Mouse (Mus musculus): Measurements from ENCODE around the gene Shisa6. TPM values are rescaled to one million over a fixed set of nuclear protein-coding genes. Genes with fewer than 3 reads are reported as not detected.

Gene Shisa6
- polyA plus RNA-seq, 1 experiment = 10.7 TPM

- DNase-seq (ENCODE audit: low read depth) = no peak
- TF ChIP-seq POLR2A (IDR thresholded peaks at IDR 0.05; ENCODE audit: borderline replicate concordance, extremely low read depth, insufficient read depth, insufficient read length, poor library complexity, severe bottlenecking) = no peak
- no peak for TF ChIP-seq CTCF (IDR thresholded peaks at IDR 0.05; ENCODE audit: borderline replicate concordance, extremely low read depth, insufficient read depth, insufficient read length)
These were observed 189.5 kb downstream of the Shisa6 start for GRCm38 (mm10) chr11:66336313-66336712.

GRCm38 (mm10) chr11:66312764-66313163 lies 213.0 kb downstream of the Shisa6 start:
- DNase-seq (ENCODE audit: low read depth) = peak; percentile 88
- TF ChIP-seq POLR2A (IDR thresholded peaks at IDR 0.05; ENCODE audit: borderline replicate concordance, extremely low read depth, insufficient read depth, insufficient read length, poor library complexity, severe bottlenecking) = no peak
- no peak for TF ChIP-seq CTCF (IDR thresholded peaks at IDR 0.05; ENCODE audit: borderline replicate concordance, extremely low read depth, insufficient read depth, insufficient read length)

GRCm38 (mm10) chr11:66304396-66304795 lies 221.4 kb downstream of the Shisa6 start:
- TF ChIP-seq POLR2A (IDR thresholded peaks at IDR 0.05; ENCODE audit: borderline replicate concordance, extremely low read depth, insufficient read depth, insufficient read length, poor library complexity, severe bottlenecking) (no peak), CTCF (IDR thresholded peaks at IDR 0.05; ENCODE audit: borderline replicate concordance, extremely low read depth, insufficient read depth, insufficient read length) (no peak)
- peak; percentile 45 for DNase-seq (ENCODE audit: low read depth)

GRCm38 (mm10) chr11:66274707-66275081 lies 251.1 kb downstream of the Shisa6 start:
- DNase-seq (ENCODE audit: low read depth) = no peak
- TF ChIP-seq CTCF (IDR thresholded peaks at IDR 0.05; ENCODE audit: borderline replicate concordance, extremely low read depth, insufficient read depth, insufficient read length) = no peak
- no peak for TF ChIP-seq POLR2A (IDR thresholded peaks at IDR 0.05; ENCODE audit: borderline replicate concordance, extremely low read depth, insufficient read depth, insufficient read length, poor library complexity, severe bottlenecking)

GRCm38 (mm10) chr11:66273904-66274706 lies 251.7 kb downstream of the Shisa6 start:
- no peak for TF ChIP-seq POLR2A (IDR thresholded peaks at IDR 0.05; ENCODE audit: borderline replicate concordance, extremely low read depth, insufficient read depth, insufficient read length, poor library complexity, severe bottlenecking)
- TF ChIP-seq CTCF (IDR thresholded peaks at IDR 0.05; ENCODE audit: borderline replicate concordance, extremely low read depth, insufficient read depth, insufficient read length) = no peak
- peak; percentile 92 for DNase-seq (ENCODE audit: low read depth)

- no peak for TF ChIP-seq POLR2A (IDR thresholded peaks at IDR 0.05; ENCODE audit: borderline replicate concordance, extremely low read depth, insufficient read depth, insufficient read length, poor library complexity, severe bottlenecking)
- TF ChIP-seq CTCF (IDR thresholded peaks at IDR 0.05; ENCODE audit: borderline replicate concordance, extremely low read depth, insufficient read depth, insufficient read length) = no peak
- peak; percentile 80 for DNase-seq (ENCODE audit: low read depth)
These were observed 258.7 kb downstream of the Shisa6 start for GRCm38 (mm10) chr11:66267029-66267428.

GRCm38 (mm10) chr11:66265336-66265990 lies 260.3 kb downstream of the Shisa6 start:
- peak; percentile 39 for DNase-seq (ENCODE audit: low read depth)
- TF ChIP-seq POLR2A (IDR thresholded peaks at IDR 0.05; ENCODE audit: borderline replicate concordance, extremely low read depth, insufficient read depth, insufficient read length, poor library complexity, severe bottlenecking) (no peak), CTCF (IDR thresholded peaks at IDR 0.05; ENCODE audit: borderline replicate concordance, extremely low read depth, insufficient read depth, insufficient read length) (no peak)

- no peak for TF ChIP-seq CTCF (IDR thresholded peaks at IDR 0.05; ENCODE audit: borderline replicate concordance, extremely low read depth, insufficient read depth, insufficient read length)
- TF ChIP-seq POLR2A (IDR thresholded peaks at IDR 0.05; ENCODE audit: borderline replicate concordance, extremely low read depth, insufficient read depth, insufficient read length, poor library complexity, severe bottlenecking) = no peak
- no peak for DNase-seq (ENCODE audit: low read depth)
These were observed 265.6 kb downstream of the Shisa6 start for GRCm38 (mm10) chr11:66260205-66260604.

GRCm38 (mm10) chr11:66258851-66259250 lies 266.9 kb downstream of the Shisa6 start:
- no peak for TF ChIP-seq CTCF (IDR thresholded peaks at IDR 0.05; ENCODE audit: borderline replicate concordance, extremely low read depth, insufficient read depth, insufficient read length)
- TF ChIP-seq POLR2A (IDR thresholded peaks at IDR 0.05; ENCODE audit: borderline replicate concordance, extremely low read depth, insufficient read depth, insufficient read length, poor library complexity, severe bottlenecking) = no peak
- DNase-seq (ENCODE audit: low read depth) = peak; percentile 46

- TF ChIP-seq CTCF (IDR thresholded peaks at IDR 0.05; ENCODE audit: borderline replicate concordance, extremely low read depth, insufficient read depth, insufficient read length) (no peak), POLR2A (IDR thresholded peaks at IDR 0.05; ENCODE audit: borderline replicate concordance, extremely low read depth, insufficient read depth, insufficient read length, poor library complexity, severe bottlenecking) (no peak)
- DNase-seq (ENCODE audit: low read depth) = no peak
These were observed 278.6 kb downstream of the Shisa6 start for GRCm38 (mm10) chr11:66247115-66247514.

GRCm38 (mm10) chr11:66236557-66236956 lies 289.2 kb downstream of the Shisa6 start:
- DNase-seq (ENCODE audit: low read depth) = no peak
- peak; percentile 25; the same call in 1 of the 2 replicates for TF ChIP-seq CTCF (IDR thresholded peaks at IDR 0.05; ENCODE audit: borderline replicate concordance, extremely low read depth, insufficient read depth, insufficient read length)
- TF ChIP-seq POLR2A (IDR thresholded peaks at IDR 0.05; ENCODE audit: borderline replicate concordance, extremely low read depth, insufficient read depth, insufficient read length, poor library complexity, severe bottlenecking) = no peak

Measured in brain, embryonic 14.5 days (tissue).